Mouse (Mus musculus) gastrocnemius, postnatal 10 days (tissue): Measurements from ENCODE around the gene Olfr1357. TPM values are rescaled to one million over a fixed set of nuclear protein-coding genes. Genes with fewer than 3 reads are reported as not detected.

Source experiments
- DNase-seq: peaks from one replicate; pipeline ENCODE4 v3.0.0; 2021; ENCODE audit warnings: mixed read lengths
- total RNA-seq, 2 experiments: library from RNA; stranded (reverse); gene quantifications; 2 replicates each; pipeline ENCODE4 v1.2.3; 2021

Olfr1357 gene
- total RNA-seq, 2 experiments from 2014 or later, result not detected

GRCm38 (mm10) chr10:78578204-78578603 lies 39.7 kb downstream of the Olfr1357 start:
- no peak for DNase-seq

- no peak for DNase-seq
Measured at GRCm38 (mm10) chr10:78576435-78577184, 41.3 kb downstream of the Olfr1357 start.

GRCm38 (mm10) chr10:78575690-78576089 lies 42.2 kb downstream of the Olfr1357 start:
- DNase-seq, result peak; percentile 31

- DNase-seq, result no peak
Measured at GRCm38 (mm10) chr10:78575105-78575632, 42.7 kb downstream of the Olfr1357 start.

GRCm38 (mm10) chr10:78574250-78575104 lies 43.4 kb downstream of the Olfr1357 start, which contains the start of gene Ilvbl:
Gene Ilvbl, plus strand, starts transcription at chr10:78574346.
- DNase-seq, result peak; percentile 91

GRCm38 (mm10) chr10:78573226-78573625 lies 44.6 kb downstream of the Olfr1357 start:
- DNase-seq, result no peak

GRCm38 (mm10) chr10:78570897-78571296 lies 47.0 kb downstream of the Olfr1357 start:
- no peak for DNase-seq

- DNase-seq, result peak; percentile 26
Measured at GRCm38 (mm10) chr10:78570416-78570815, 47.5 kb downstream of the Olfr1357 start.

- no peak for DNase-seq
Measured at GRCm38 (mm10) chr10:78569686-78570085, 48.2 kb downstream of the Olfr1357 start.

GRCm38 (mm10) chr10:78569191-78569590 lies 48.7 kb downstream of the Olfr1357 start:
- no peak for DNase-seq

- DNase-seq, result no peak
Measured at GRCm38 (mm10) chr10:78565070-78565469, 52.8 kb downstream of the Olfr1357 start.

Other genes with a start within 250 kb of the Olfr1357 start
- gene Rrp1, start 205.0 kb downstream of the Olfr1357 start, total RNA-seq, result 10 to 100 TPM; 82.0 to 91.3 TPM
- gene Cstb, start 192.4 kb downstream of the Olfr1357 start, total RNA-seq, result 10 to 100 TPM; 28.5 to 40.5 TPM
- gene Pdxk, start 153.1 kb downstream of the Olfr1357 start, total RNA-seq, result 1 to 10 TPM; 7.1 to 8.6 TPM
- gene Olfr1358, start 100.6 kb downstream of the Olfr1357 start, total RNA-seq, result not detected
- 10 to 100 TPM; 18.0 to 19.2 TPM for gene Ilvbl, start 43.7 kb downstream of the Olfr1357 start, total RNA-seq
- 10 to 100 TPM; 10.3 to 12.8 TPM for gene Syde1, start 26.1 kb downstream of the Olfr1357 start, total RNA-seq
- not detected for gene Casp14, start 100.2 kb upstream of the Olfr1357 start, total RNA-seq
- gene Ccdc105, start 135.0 kb upstream of the Olfr1357 start, total RNA-seq, result not detected
- under 1 TPM in 1 of 2 experiments, not detected in 1; 0.14 TPM for gene Slc1a6, start 162.4 kb upstream of the Olfr1357 start, total RNA-seq
- not detected for gene Olfr1356, start 234.1 kb upstream of the Olfr1357 start, total RNA-seq